Mouse (Mus musculus): ENCODE data around the gene Ppm1m.
A peak's percentile ranks its signal among the peaks of the same experiment; 100 is the strongest.

Ppm1m gene

GRCm38 (mm10) chr9:106220894-106221523 is 21.5 kb upstream of the Ppm1m start:
- DNase-seq (ENCODE audit: low read depth), result no peak

GRCm38 (mm10) chr9:106216971-106217370 is 17.4 kb upstream of the Ppm1m start:
- no peak for DNase-seq (ENCODE audit: low read depth)

GRCm38 (mm10) chr9:106215341-106216125 is 16.0 kb upstream of the Ppm1m start:
- DNase-seq (ENCODE audit: low read depth), result peak; percentile 68

GRCm38 (mm10) chr9:106212594-106212981 is 13.0 kb upstream of the Ppm1m start:
- no peak for DNase-seq (ENCODE audit: low read depth)

GRCm38 (mm10) chr9:106211680-106212593 is 12.4 kb upstream of the Ppm1m start:
- peak; percentile 97 for DNase-seq (ENCODE audit: low read depth)

- DNase-seq (ENCODE audit: low read depth), result peak; percentile 71
Measured at GRCm38 (mm10) chr9:106210853-106211609, 11.5 kb upstream of the Ppm1m start.

GRCm38 (mm10) chr9:106209954-106210353 is 10.4 kb upstream of the Ppm1m start:
- no peak for DNase-seq (ENCODE audit: low read depth)

- no peak for DNase-seq (ENCODE audit: low read depth)
Measured at GRCm38 (mm10) chr9:106208181-106208580, 8.6 kb upstream of the Ppm1m start.

- no peak for DNase-seq (ENCODE audit: low read depth)
Measured at GRCm38 (mm10) chr9:106206515-106206914, 7.0 kb upstream of the Ppm1m start.

- DNase-seq (ENCODE audit: low read depth), result no peak
Measured at GRCm38 (mm10) chr9:106205713-106206290, 6.3 kb upstream of the Ppm1m start.

- no peak for DNase-seq (ENCODE audit: low read depth)
Measured at GRCm38 (mm10) chr9:106203990-106204851, 4.7 kb upstream of the Ppm1m start.

GRCm38 (mm10) chr9:106202819-106203636 is 3.5 kb upstream of the Ppm1m start, which contains the start of gene Twf2:
TSS of gene Twf2 (plus strand) at chr9:106203108.
- peak; percentile 92 for DNase-seq (ENCODE audit: low read depth)

GRCm38 (mm10) chr9:106201895-106202294 is 2.3 kb upstream of the Ppm1m start:
- DNase-seq (ENCODE audit: low read depth), result no peak

GRCm38 (mm10) chr9:106198962-106199458 is 536 bp downstream of the Ppm1m start:
- DNase-seq (ENCODE audit: low read depth), result peak; percentile 73

- DNase-seq (ENCODE audit: low read depth), result no peak
Measured at GRCm38 (mm10) chr9:106197732-106198131, 1.8 kb downstream of the Ppm1m start.

GRCm38 (mm10) chr9:106197081-106197713 is 2.3 kb downstream of the Ppm1m start:
- DNase-seq (ENCODE audit: low read depth), result peak; percentile 37

- no peak for DNase-seq (ENCODE audit: low read depth)
Measured at GRCm38 (mm10) chr9:106195693-106196092, 3.9 kb downstream of the Ppm1m start.

GRCm38 (mm10) chr9:106193930-106194807 is 5.4 kb downstream of the Ppm1m start:
- DNase-seq (ENCODE audit: low read depth), result peak; percentile 43
